ENCODE assay signal across 21 mouse cellular contexts in genomic region chr3:114889764-114890163, GRCm38 (mm10). TPM values are rescaled to one million over a fixed set of nuclear protein-coding genes. Genes with fewer than 3 reads are reported as not detected.
"Had no signal": no experiment of that assay in that cellular context is flagged by ENCODE, and none has a peak within 500 bp of the region (broad histone marks: within the 10 kb centered on the region; RNA-seq: fewer than 3 reads in every experiment).

No protein-coding gene starts in this region.

- DNase-seq: kidney, adult 18-20 months; kidney, adult 9 months; kidney, postnatal 25 days; layer of hippocampus, postnatal 36 days; liver, embryonic 13.5 days; lung, embryonic 14.5 days; retina, postnatal 1 day; right cerebral cortex, postnatal 25 days; spleen, adult 18-20 months; thymus, adult 18-20 months; thymus, postnatal 25 days had no signal

- ATAC-seq: lung, postnatal 0 days; midbrain, embryonic 13.5 days; midbrain, embryonic 16.5 days had no signal

RNA-seq across cellular contexts. Expression of gene Olfm3, which starts 14.1 kb away (rescaled TPM):
- total RNA-seq: monocyte, adult 5-6 weeks; neutrophil, adult 5-6 weeks had no signal
- polyA plus RNA-seq: large intestine, adult 2 months; limb, embryonic 11.5 days; liver, embryonic 13.5 days; lung, embryonic 14.5 days; lung, postnatal 0 days; macrophage; myocyte; testis, adult 2 months had no signal
